Mouse (Mus musculus) intestine, postnatal 0 days (tissue): ENCODE measurements at regions not wholly inside any gene's neighbourhood (a gene's known extent, or its start where the extent isn't known, plus 50 kb on each side); places are given as distances from the start of the nearest gene placed in this dataset.
A peak's percentile ranks its signal among the peaks of the same experiment; 100 is the strongest.

Source experiments
- ATAC-seq: fragments of 200-750 bp; cut with Nextera tagmentation; 2 replicates; pipeline ENCODE4 v1.8.0; 2017; ENCODE audit warnings: mild to moderate bottlenecking, moderate TSS enrichment, moderate library complexity
- H3K27ac ChIP-seq: fragments of 300-500 bp; sonication (generic); 2 replicates; pipeline ENCODE4 v1.5.1; 2014; ENCODE audit warnings: mild to moderate bottlenecking, low read depth, low read length, moderate library complexity
- H3K27me3 ChIP-seq: fragments of 300-500 bp; sonication (generic); replicated peaks from 2 replicates; pipeline ENCODE4 v1.6.1; 2014; ENCODE audit warnings: low read length, mixed read lengths; ENCODE audit not compliant: control insufficient read depth, insufficient read depth
- H3K36me3 ChIP-seq: fragments of 300-500 bp; sonication (generic); 2 replicates; pipeline ENCODE4 v1.6.1; 2014; ENCODE audit warnings: mild to moderate bottlenecking, moderate library complexity; ENCODE audit not compliant: control insufficient read depth, insufficient read depth
- H3K4me1 ChIP-seq: fragments of 300-500 bp; sonication (generic); replicated peaks from 2 replicates; pipeline ENCODE4 v1.6.1; 2014; ENCODE audit warnings: antibody characterized with exemption, low read length, mixed read lengths; ENCODE audit not compliant: control insufficient read depth, insufficient read depth
- H3K4me2 ChIP-seq: fragments of 300-500 bp; sonication (generic); replicated peaks from 2 replicates; pipeline ENCODE4 v1.6.1; 2014; ENCODE audit warnings: low read depth, mild to moderate bottlenecking, moderate library complexity
- H3K4me3 ChIP-seq: fragments of 300-500 bp; sonication (generic); 2 replicates; pipeline ENCODE4 v1.5.1; 2014; ENCODE audit warnings: low read depth, low read length
- H3K9ac ChIP-seq: fragments of 300-500 bp; sonication (generic); 2 replicates; pipeline ENCODE4 v1.6.1; 2014; ENCODE audit warnings: mild to moderate bottlenecking, low read depth, low read length
- H3K9me3 ChIP-seq: fragments of 300-500 bp; sonication (generic); 2 replicates; pipeline ENCODE4 v1.6.1; 2016; ENCODE audit warnings: mixed run types; ENCODE audit not compliant: control insufficient read depth
- CTCF ChIP-seq: sonication (generic); IDR thresholded peaks from 2 replicates; pipeline ENCODE4 v1.5.1; 2016; ENCODE audit warnings: low read depth, mild to moderate bottlenecking, control low read depth, antibody characterized with exemption, moderate library complexity
- WGBS: fragments of 180-500 bp; shearing (Covaris S2); extraction: QIAGEN DNeasy Blood & Tissue Kit; methylation state at CpG from one replicate; pipeline ENCODE4 v1.1.7; 2014; 5-methylcytosine and 5-hydroxymethylcytosine counted together

GRCm38 (mm10) chr5:77827971-77828370 lies 420.1 kb upstream of the Igfbp7 start:
- WGBS = 86% methylated on average over 2 of the region's 2 CpGs
- Histone ChIP-seq H3K4me1 (no peaks in the 10 kb centered on the region), H3K36me3 (no peaks in the 10 kb centered on the region), H3K9me3 (no peaks in the 10 kb centered on the region), H3K4me2 (no peak overlapping the region), H3K9ac (no peak overlapping the region), H3K27ac (no peak overlapping the region), H3K27me3 (no peaks in the 10 kb centered on the region), H3K4me3 (no peak overlapping the region)
- ATAC-seq = no peak
- no peak for TF ChIP-seq CTCF

GRCm38 (mm10) chr5:77826063-77826462 lies 418.2 kb upstream of the Igfbp7 start:
- Histone ChIP-seq H3K4me3 (no peak overlapping the region), H3K27ac (no peak overlapping the region), H3K9me3 (no peaks in the 10 kb centered on the region), H3K4me2 (no peak overlapping the region), H3K36me3 (no peaks in the 10 kb centered on the region), H3K27me3 (no peaks in the 10 kb centered on the region), H3K9ac (no peak overlapping the region), H3K4me1 (no peaks in the 10 kb centered on the region)
- 68% methylated on average over 4 of the region's 4 CpGs for WGBS
- ATAC-seq = no peak
- no peak for TF ChIP-seq CTCF

- H3K27me3 ChIP-seq = no peaks in the 10 kb centered on the region
- no peak overlapping the region for H3K27ac ChIP-seq
- no peaks in the 10 kb centered on the region for H3K9me3 ChIP-seq
- H3K36me3 ChIP-seq = no peaks in the 10 kb centered on the region
- no peaks in the 10 kb centered on the region for H3K4me1 ChIP-seq
- H3K4me2 ChIP-seq = no peak overlapping the region
- H3K9ac ChIP-seq = no peak overlapping the region
- ATAC-seq = no peak
- H3K4me3 ChIP-seq = no peak overlapping the region
- TF ChIP-seq CTCF = no peak
- WGBS = 39% methylated on average over 7 of the region's 7 CpGs
Observed at GRCm38 (mm10) chr5:77816759-77817280, 409.0 kb upstream of the Igfbp7 start.

GRCm38 (mm10) chr5:77809844-77810243 lies 402.0 kb upstream of the Igfbp7 start:
- no peak for TF ChIP-seq CTCF
- Histone ChIP-seq H3K36me3 (no peaks in the 10 kb centered on the region), H3K9me3 (no peaks in the 10 kb centered on the region), H3K27me3 (no peaks in the 10 kb centered on the region), H3K9ac (no peak overlapping the region), H3K4me3 (no peak overlapping the region), H3K4me1 (no peaks in the 10 kb centered on the region), H3K27ac (no peak overlapping the region), H3K4me2 (no peak overlapping the region)
- ATAC-seq = no peak
- 77% methylated on average over 6 of the region's 6 CpGs for WGBS

- H3K27me3 ChIP-seq = no peaks in the 10 kb centered on the region
- H3K36me3 ChIP-seq = no peaks in the 10 kb centered on the region
- no peak overlapping the region for H3K4me2 ChIP-seq
- 38% methylated on average over 3 of the region's 3 CpGs for WGBS
- H3K9me3 ChIP-seq = no peaks in the 10 kb centered on the region
- no peak overlapping the region for H3K4me3 ChIP-seq
- peak; percentile 85 for TF ChIP-seq CTCF
- no peak for ATAC-seq
- no peak overlapping the region for H3K27ac ChIP-seq
- H3K9ac ChIP-seq = no peak overlapping the region
- H3K4me1 ChIP-seq = no peaks in the 10 kb centered on the region
Observed at GRCm38 (mm10) chr5:77807726-77808125, 399.9 kb upstream of the Igfbp7 start.

GRCm38 (mm10) chr5:77806334-77807157 lies 398.7 kb upstream of the Igfbp7 start:
- Histone ChIP-seq H3K4me2 (no peak overlapping the region), H3K27ac (no peak overlapping the region), H3K27me3 (no peaks in the 10 kb centered on the region), H3K9ac (no peak overlapping the region), H3K4me1 (no peaks in the 10 kb centered on the region), H3K4me3 (no peak overlapping the region), H3K36me3 (no peaks in the 10 kb centered on the region), H3K9me3 (no peaks in the 10 kb centered on the region)
- 70% methylated on average over 9 of the region's 9 CpGs for WGBS
- no peak for ATAC-seq
- TF ChIP-seq CTCF = no peak
